Mouse (Mus musculus) NIH3T3 (cell line): ENCODE measurements at regions not wholly inside any gene's neighbourhood (a gene's known extent, or its start where the extent isn't known, plus 50 kb on each side); places are given as distances from the start of the nearest gene placed in this dataset.

Source experiments
- DNase-seq: peaks from one replicate; pipeline ENCODE4 v3.0.0-alpha.2; 2012; ENCODE audit warnings: low read depth

GRCm38 (mm10) chrX:38710660-38711264 is 61.7 kb upstream of the 6030498E09Rik start:
- no peak for DNase-seq

DNA sequence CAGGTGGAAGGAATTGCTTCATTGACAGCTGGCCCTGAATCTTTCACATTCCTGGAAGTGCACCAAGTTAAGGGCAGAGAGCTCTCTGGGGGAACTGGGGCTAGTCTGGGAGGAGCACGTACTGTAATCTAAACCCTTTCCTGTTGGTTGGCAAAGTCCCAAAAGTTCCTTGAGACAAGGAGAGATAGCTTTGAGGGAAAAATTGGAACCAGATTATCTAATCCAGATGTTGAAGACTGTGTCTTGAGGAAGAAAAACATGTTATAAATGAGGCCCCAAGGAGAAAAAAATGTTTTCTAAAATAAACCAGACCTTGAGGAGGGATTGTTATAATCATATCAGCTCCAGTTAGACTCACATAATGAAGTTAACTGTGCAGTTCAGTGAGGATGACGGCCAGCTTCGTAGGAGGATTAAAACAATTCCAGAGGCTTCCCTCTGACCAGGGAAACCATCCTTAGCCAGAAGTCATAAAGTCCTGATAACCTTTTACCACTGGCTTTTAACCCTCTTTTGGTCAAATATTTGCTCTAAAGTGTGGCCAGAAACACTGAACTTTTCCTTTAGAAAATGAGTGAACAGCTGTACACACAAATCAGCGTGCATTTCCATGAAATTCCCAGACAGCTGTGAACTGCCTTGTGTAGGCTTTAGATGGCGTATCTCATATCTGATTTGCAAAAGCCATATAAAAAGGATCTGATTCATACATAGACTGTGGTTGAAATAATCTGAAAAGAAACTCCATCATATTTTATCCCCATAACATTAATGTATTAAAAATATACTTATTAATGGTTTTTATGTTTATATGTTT is 60.8 kb upstream of the 6030498E09Rik start:
- DNase-seq = peak; percentile 63
